ENCODE assay signal across 15 mouse cellular contexts in the genomic region with DNA sequence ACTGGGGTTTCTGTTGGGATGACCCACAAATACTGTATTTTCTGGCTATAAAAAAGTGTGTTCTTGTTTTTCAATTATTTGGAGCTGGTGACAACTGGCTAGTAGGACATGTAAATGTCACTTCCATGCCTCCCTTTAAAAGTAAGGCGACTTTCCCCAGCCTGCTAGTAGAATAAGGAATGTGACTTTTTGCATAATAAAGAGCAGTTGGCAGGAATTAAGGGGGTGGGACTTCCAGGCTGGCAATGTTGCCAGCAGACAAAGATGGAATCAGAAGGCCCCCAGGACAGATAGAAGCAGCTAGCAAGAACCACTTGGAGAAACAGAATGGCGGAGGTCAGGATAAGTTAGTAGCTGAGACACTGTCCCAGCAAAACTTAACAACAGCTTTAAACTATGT. TPM values are rescaled to one million over a fixed set of nuclear protein-coding genes. Genes with fewer than 3 reads are reported as not detected.
DNase-seq lines count a peak whose midpoint lies in the region; ATAC-seq and TF ChIP-seq lines count a peak whose summit lies in the region.
"Had no signal": no experiment of that assay in that cellular context is flagged by ENCODE, and none has a peak within 500 bp of the region (broad histone marks: within the 10 kb centered on the region; RNA-seq: fewer than 3 reads in every experiment).

No protein-coding gene starts in this region.

- peaks cover 42% of the 10 kb centered on the region for H3K36me3 ChIP-seq in heart, embryonic 10.5 days
- H3K36me3 ChIP-seq in ES-Bruce4 (ENCODE audit: control insufficient read depth, insufficient read depth, low read length, poor library complexity, severe bottlenecking) = peaks cover 17% of the 10 kb centered on the region
- H3K36me3 ChIP-seq in midbrain, embryonic 11.5 days (ENCODE audit: control insufficient read depth, insufficient read depth, low read length) = peaks cover 23% of the 10 kb centered on the region
- H3K36me3 ChIP-seq in intestine, embryonic 15.5 days = peaks cover 15% of the 10 kb centered on the region

- H3K27ac ChIP-seq in heart, embryonic 10.5 days = no peak overlapping the region
- H3K27ac ChIP-seq in ES-Bruce4 (ENCODE audit: insufficient read depth, low read length) = peak overlapping the region; percentile 52; the same call in 1 of the 2 replicates
- no peak overlapping the region for H3K27ac ChIP-seq in midbrain, embryonic 11.5 days (ENCODE audit: low read depth, low read length)
- no peak overlapping the region for H3K27ac ChIP-seq in intestine, embryonic 15.5 days
- H3K27ac ChIP-seq: layer of hippocampus, adult 2 months; macrophage had no signal

- peaks cover 12% of the 10 kb centered on the region; the same call in 1 of the 2 replicates for H3K4me1 ChIP-seq in heart, embryonic 10.5 days
- no peaks in the 10 kb centered on the region for H3K4me1 ChIP-seq in ES-Bruce4 (ENCODE audit: control insufficient read depth, insufficient read depth, low read length)
- peaks cover 10% of the 10 kb centered on the region for H3K4me1 ChIP-seq in midbrain, embryonic 11.5 days (ENCODE audit: control insufficient read depth, insufficient read depth, low read length)
- H3K4me1 ChIP-seq in intestine, embryonic 15.5 days (replicated peaks) = 0 out of 2 replicates have a peak, but pooled peaks cover 4% of the 10 kb centered on the region

- no peak for ATAC-seq in midbrain, embryonic 11.5 days (ENCODE audit: low FRiP score)
- ATAC-seq in intestine, embryonic 15.5 days = no peak
- no peak for ATAC-seq in megakaryocyte-erythroid progenitor cell, adult 5-6 weeks (replicated peaks; ENCODE audit: low FRiP score, low TSS enrichment, poor library complexity, severe bottlenecking)
- ATAC-seq: inflammation-experienced regulatory T-cells, adult 6 months had no signal

- H3K9ac ChIP-seq in ES-Bruce4 (ENCODE audit: low read depth, poor library complexity, severe bottlenecking) = peak overlapping the region; percentile 66; the same call in 1 of the 2 replicates
- H3K9ac ChIP-seq in midbrain, embryonic 11.5 days (ENCODE audit: low read length) = no peak overlapping the region
- no peak overlapping the region for H3K9ac ChIP-seq in intestine, embryonic 15.5 days

- 69% methylated on average over 2 of the region's 2 CpGs for WGBS in heart, embryonic 10.5 days
- WGBS in midbrain, embryonic 11.5 days = 62% methylated on average over 2 of the region's 2 CpGs
- WGBS in intestine, embryonic 15.5 days = 80% methylated on average over 2 of the region's 2 CpGs

- TF ChIP-seq POLR2A in ES-Bruce4 (IDR thresholded peaks at IDR 0.05; ENCODE audit: insufficient read depth, low read length) = no peak

- DNase-seq in heart, embryonic 10.5 days (ENCODE audit: low spot score) = no peak
- DNase-seq in heart, adult 9 months (ENCODE audit: low spot score in 2 of 2) = no peak
- peak; percentile 48 for DNase-seq in adipocyte (ENCODE audit: low spot score)
- peak; percentile 2 for DNase-seq in midbrain, embryonic 11.5 days (ENCODE audit: low spot score, missing footprints)
- no peak for DNase-seq in layer of hippocampus, postnatal 36 days
- DNase-seq: cerebellum, adult 11 months; gastrocnemius, postnatal 25 days; spleen, adult 18-20 months; thymus, postnatal 14 days had no signal

- 0 out of 2 replicates have a peak overlapping the region, but pooled peaks have one; percentile 78 for H3K4me3 ChIP-seq in heart, embryonic 10.5 days
- H3K4me3 ChIP-seq in ES-Bruce4 (ENCODE audit: low read depth, low read length) = no peak overlapping the region
- no peak overlapping the region for H3K4me3 ChIP-seq in midbrain, embryonic 11.5 days (ENCODE audit: low read depth, low read length)
- no peak overlapping the region for H3K4me3 ChIP-seq in intestine, embryonic 15.5 days (replicated peaks)
- H3K4me3 ChIP-seq: layer of hippocampus, adult 2 months had no signal

- no peaks in the 10 kb centered on the region for H3K27me3 ChIP-seq in heart, embryonic 10.5 days (ENCODE audit: insufficient read depth, poor library complexity, severe bottlenecking)
- H3K27me3 ChIP-seq in ES-Bruce4 (ENCODE audit: control insufficient read depth, insufficient read depth, low read length, poor library complexity, severe bottlenecking) = no peaks in the 10 kb centered on the region
- no peaks in the 10 kb centered on the region for H3K27me3 ChIP-seq in midbrain, embryonic 11.5 days (ENCODE audit: control insufficient read depth, insufficient read depth, low read length)
- H3K27me3 ChIP-seq in intestine, embryonic 15.5 days (replicated peaks) = no peaks in the 10 kb centered on the region

- H3K9me3 ChIP-seq in heart, embryonic 10.5 days = peaks cover 1% of the 10 kb centered on the region; the same call in 1 of the 2 replicates
- H3K9me3 ChIP-seq in ES-Bruce4 (replicated peaks; ENCODE audit: control insufficient read depth, insufficient read depth, low read length, poor library complexity, severe bottlenecking) = no peaks in the 10 kb centered on the region
- no peaks in the 10 kb centered on the region for H3K9me3 ChIP-seq in midbrain, embryonic 11.5 days (ENCODE audit: control insufficient read depth, low read length)
- no peaks in the 10 kb centered on the region for H3K9me3 ChIP-seq in intestine, embryonic 15.5 days

- peak overlapping the region; percentile 66; the same call in 1 of the 2 replicates for H3K4me2 ChIP-seq in midbrain, embryonic 11.5 days
- no peak overlapping the region for H3K4me2 ChIP-seq in intestine, embryonic 15.5 days (replicated peaks)

- TF ChIP-seq CTCF in ES-Bruce4 (IDR thresholded peaks at IDR 0.05; ENCODE audit: low read depth, low read length) = no peak

- TF ChIP-seq EP300 in ES-Bruce4 (IDR thresholded peaks at IDR 0.05; ENCODE audit: insufficient read depth, low read depth, low read length) = no peak

RNA-seq across cellular contexts. Expression of a gene that starts 2.2 kb away (rescaled TPM):
- polyA plus RNA-seq in heart, embryonic 10.5 days (2016; fragmentation: Nextera tagmentation; extraction: Ambion mirVana) = 2.1 and 3.7 TPM in 2 replicates
- polyA plus RNA-seq in ES-Bruce4 (2011; ENCODE audit: insufficient read depth, insufficient read length, low read depth, missing spikeins) = 10.4 and 10.8 TPM in 2 replicates
- 8.6 and 10.8 TPM in 2 replicates for polyA plus RNA-seq in midbrain, embryonic 11.5 days (2014; fragmentation: Nextera tagmentation; extraction: Ambion mirVana)
- 2.6 and 3.6 TPM in 2 replicates for polyA plus RNA-seq in intestine, embryonic 15.5 days (2015; fragmentation: Nextera tagmentation; extraction: Ambion mirVana)
- 0.12 and 0.74 TPM in 2 replicates for total RNA-seq in megakaryocyte-erythroid progenitor cell, adult 5-6 weeks (2014; fragmentation: Nextera tagmentation)
- total RNA-seq in megakaryocyte-erythroid progenitor cell, adult 5-6 weeks (2017) = 1.5 and 2.4 TPM in 2 replicates
- 1 to 10 TPM; 9.1 to 9.8 TPM for total RNA-seq in layer of hippocampus, postnatal 36 days (2021)

RNA-seq across cellular contexts. Expression of a gene that starts 3.9 kb away (rescaled TPM):
- polyA plus RNA-seq in heart, embryonic 10.5 days (2016; fragmentation: Nextera tagmentation; extraction: Ambion mirVana) = 8.2 and 9.5 TPM in 2 replicates
- polyA plus RNA-seq in ES-Bruce4 (2011; ENCODE audit: insufficient read depth, insufficient read length, low read depth, missing spikeins) = 3.7 and 5.0 TPM in 2 replicates
- 14.7 and 15.3 TPM in 2 replicates for polyA plus RNA-seq in midbrain, embryonic 11.5 days (2014; fragmentation: Nextera tagmentation; extraction: Ambion mirVana)
- 7.3 and 7.4 TPM in 2 replicates for polyA plus RNA-seq in intestine, embryonic 15.5 days (2015; fragmentation: Nextera tagmentation; extraction: Ambion mirVana)
- total RNA-seq in megakaryocyte-erythroid progenitor cell, adult 5-6 weeks (2014; fragmentation: Nextera tagmentation) = 7.2 and 8.0 TPM in 2 replicates
- total RNA-seq in megakaryocyte-erythroid progenitor cell, adult 5-6 weeks (2017) = 8.3 and 11.1 TPM in 2 replicates
- 10 to 100 TPM; 19.2 to 20.8 TPM for total RNA-seq in layer of hippocampus, postnatal 36 days (2021)

RNA-seq across cellular contexts. Expression of a gene that starts 43.6 kb away (rescaled TPM):
- 10.3 and 10.9 TPM in 2 replicates for polyA plus RNA-seq in heart, embryonic 10.5 days (2016; fragmentation: Nextera tagmentation; extraction: Ambion mirVana)
- polyA plus RNA-seq in ES-Bruce4 (2011; ENCODE audit: insufficient read depth, insufficient read length, low read depth, missing spikeins) = 19.6 and 19.7 TPM in 2 replicates
- polyA plus RNA-seq in midbrain, embryonic 11.5 days (2014; fragmentation: Nextera tagmentation; extraction: Ambion mirVana) = 10.6 and 12.6 TPM in 2 replicates
- 6.6 and 7.8 TPM in 2 replicates for polyA plus RNA-seq in intestine, embryonic 15.5 days (2015; fragmentation: Nextera tagmentation; extraction: Ambion mirVana)
- 9.1 and 10.6 TPM in 2 replicates for total RNA-seq in megakaryocyte-erythroid progenitor cell, adult 5-6 weeks (2014; fragmentation: Nextera tagmentation)
- total RNA-seq in megakaryocyte-erythroid progenitor cell, adult 5-6 weeks (2017) = 8.4 and 9.2 TPM in 2 replicates
- 10 to 100 TPM; 16.3 to 19.6 TPM for total RNA-seq in layer of hippocampus, postnatal 36 days (2021)

RNA-seq across cellular contexts. Expression of a gene that starts 50.5 kb away (rescaled TPM):
- polyA plus RNA-seq in heart, embryonic 10.5 days (2016; fragmentation: Nextera tagmentation; extraction: Ambion mirVana) = 3.7 and 6.3 TPM in 2 replicates
- 11.4 and 13.4 TPM in 2 replicates for polyA plus RNA-seq in ES-Bruce4 (2011; ENCODE audit: insufficient read depth, insufficient read length, low read depth, missing spikeins)
- polyA plus RNA-seq in midbrain, embryonic 11.5 days (2014; fragmentation: Nextera tagmentation; extraction: Ambion mirVana) = 10.3 and 12.1 TPM in 2 replicates
- 4.6 and 5.5 TPM in 2 replicates for polyA plus RNA-seq in intestine, embryonic 15.5 days (2015; fragmentation: Nextera tagmentation; extraction: Ambion mirVana)
- 3.2 and 5.3 TPM in 2 replicates for total RNA-seq in megakaryocyte-erythroid progenitor cell, adult 5-6 weeks (2014; fragmentation: Nextera tagmentation)
- total RNA-seq in megakaryocyte-erythroid progenitor cell, adult 5-6 weeks (2017) = 2.6 and 3.5 TPM in 2 replicates
- total RNA-seq in layer of hippocampus, postnatal 36 days (2021) = 10 to 100 TPM; 17.4 to 18.3 TPM

RNA-seq across cellular contexts. Expression of a gene that starts 56.8 kb away (rescaled TPM):
- 4.4 and 5.7 TPM in 2 replicates for polyA plus RNA-seq in heart, embryonic 10.5 days (2016; fragmentation: Nextera tagmentation; extraction: Ambion mirVana)
- polyA plus RNA-seq in ES-Bruce4 (2011; ENCODE audit: insufficient read depth, insufficient read length, low read depth, missing spikeins) = 10.2 and 13.9 TPM in 2 replicates
- polyA plus RNA-seq in midbrain, embryonic 11.5 days (2014; fragmentation: Nextera tagmentation; extraction: Ambion mirVana) = 12.5 and 12.6 TPM in 2 replicates
- 3.3 and 4.0 TPM in 2 replicates for polyA plus RNA-seq in intestine, embryonic 15.5 days (2015; fragmentation: Nextera tagmentation; extraction: Ambion mirVana)
- total RNA-seq in megakaryocyte-erythroid progenitor cell, adult 5-6 weeks (2014; fragmentation: Nextera tagmentation) = 4.6 TPM in 2 replicates
- 8.2 and 10.7 TPM in 2 replicates for total RNA-seq in megakaryocyte-erythroid progenitor cell, adult 5-6 weeks (2017)
- total RNA-seq in layer of hippocampus, postnatal 36 days (2021) = 10 to 100 TPM; 18.3 to 25.5 TPM

Comparison
In these comparisons a context has a peak if more than half of its experiments do, and no peak if none do; other contexts are left out.
1. DNase-seq: peak in adipocyte (single experiment) and midbrain, embryonic 11.5 days (single experiment); none in heart, embryonic 10.5 days (single experiment), heart, adult 9 months (0 of 2) and layer of hippocampus, postnatal 36 days (0 of 2).